Mouse (Mus musculus) midbrain, embryonic 15.5 days (tissue): ENCODE data around the gene Pemt. TPM values are rescaled to one million over a fixed set of nuclear protein-coding genes. Genes with fewer than 3 reads are reported as not detected.

Experiments used
- ATAC-seq: fragments of 200-750 bp; cut with Nextera tagmentation; replicated peaks from 2 replicates; pipeline ENCODE4 v1.8.0; 2017; ENCODE audit warnings: moderate TSS enrichment
- H3K27ac ChIP-seq: fragments of 300-500 bp; sonication (generic); 2 replicates; pipeline ENCODE4 v1.5.1; 2015; ENCODE audit warnings: mild to moderate bottlenecking, inconsistent platforms
- H3K27me3 ChIP-seq: fragments of 300-500 bp; sonication (generic); replicated peaks from 2 replicates; pipeline ENCODE4 v1.6.1; 2015; ENCODE audit warnings: inconsistent platforms
- H3K36me3 ChIP-seq: fragments of 300-500 bp; sonication (generic); replicated peaks from 2 replicates; pipeline ENCODE4 v1.6.1; 2015; ENCODE audit warnings: inconsistent platforms
- H3K4me1 ChIP-seq: fragments of 300-500 bp; sonication (generic); 2 replicates; pipeline ENCODE4 v1.6.1; 2015; ENCODE audit warnings: inconsistent platforms
- H3K4me2 ChIP-seq: fragments of 300-500 bp; sonication (generic); 2 replicates; pipeline ENCODE4 v1.6.1; 2015; ENCODE audit warnings: inconsistent platforms, mild to moderate bottlenecking, moderate library complexity
- H3K4me3 ChIP-seq: fragments of 300-500 bp; sonication (generic); 2 replicates; pipeline ENCODE4 v1.5.1; 2015; ENCODE audit warnings: mild to moderate bottlenecking, inconsistent platforms
- H3K9ac ChIP-seq: fragments of 300-500 bp; sonication (generic); 2 replicates; pipeline ENCODE4 v1.6.1; 2015; ENCODE audit warnings: mild to moderate bottlenecking, inconsistent platforms
- H3K9me3 ChIP-seq: fragments of 300-500 bp; sonication (generic); 2 replicates; pipeline ENCODE4 v1.6.1; 2016; ENCODE audit warnings: inconsistent platforms
- WGBS: fragments of 180-500 bp; shearing (Covaris S2); methylation state at CpG from one replicate; pipeline ENCODE4 v1.1.7; 2015; ENCODE audit warnings: mixed read lengths; 5-methylcytosine and 5-hydroxymethylcytosine counted together
- polyA plus RNA-seq: library from polyadenylated mRNA; unstranded; fragments of >200 nt; fragmentation: Nextera tagmentation; extraction: Ambion mirVana; gene quantifications from 2 replicates; pipeline ENCODE4 v1.2.1, GENCODE M21; 2015

Gene Pemt
- 8.1 and 8.4 TPM in 2 replicates for polyA plus RNA-seq

- Histone ChIP-seq H3K4me3 (peak within 1 kb of the TSS; percentile 57), H3K9ac (peak within 1 kb of the TSS; percentile 54), H3K27me3 (no peaks in the 10 kb centered on the region), H3K27ac (peak within 1 kb of the TSS; percentile 93), H3K36me3 (no peaks in the 10 kb centered on the region), H3K4me2 (peak within 1 kb of the TSS; percentile 62), H3K9me3 (no peaks in the 10 kb centered on the region), H3K4me1 (peaks cover 5% of the 10 kb centered on the region)
- WGBS = under 1% methylated on average over 44 of the region's 44 CpGs
- ATAC-seq = peak; percentile 99
Observed at GRCm38 (mm10) chr11:60046058-60046735, at the start of gene Pemt. TSS of gene Pemt (minus strand) at chr11:60046489.

- WGBS = 46% methylated on average over 9 of the region's 9 CpGs
- peaks cover 35% of the 10 kb centered on the region for H3K4me1 ChIP-seq
- H3K4me3 ChIP-seq = no peak overlapping the region
- H3K9ac ChIP-seq = no peak overlapping the region
- ATAC-seq = peak; percentile 19; the same call in 1 of the 2 replicates
- no peak overlapping the region for H3K4me2 ChIP-seq
- H3K27ac ChIP-seq = peak overlapping the region; percentile 75
- H3K36me3 ChIP-seq = no peaks in the 10 kb centered on the region
- no peaks in the 10 kb centered on the region for H3K9me3 ChIP-seq
- no peaks in the 10 kb centered on the region for H3K27me3 ChIP-seq
Observed at GRCm38 (mm10) chr11:60094909-60095810, 48.9 kb upstream of the Pemt start.

GRCm38 (mm10) chr11:60093984-60094587, 47.8 kb upstream of the Pemt start:
- 14% methylated on average over 7 of the region's 7 CpGs for WGBS
- Histone ChIP-seq H3K9ac (peak overlapping the region; percentile 25; the same call in 1 of the 2 replicates), H3K27ac (peak overlapping the region; percentile 75), H3K36me3 (no peaks in the 10 kb centered on the region), H3K4me2 (0 out of 2 replicates have a peak overlapping the region, but pooled peaks have one; percentile 2), H3K9me3 (no peaks in the 10 kb centered on the region), H3K4me1 (peaks cover 39% of the 10 kb centered on the region), H3K4me3 (no peak overlapping the region), H3K27me3 (no peaks in the 10 kb centered on the region)
- ATAC-seq = peak; percentile 71

- Histone ChIP-seq H3K9me3 (no peaks in the 10 kb centered on the region), H3K4me3 (no peak overlapping the region), H3K4me1 (peaks cover 42% of the 10 kb centered on the region), H3K9ac (no peak overlapping the region), H3K27me3 (no peaks in the 10 kb centered on the region), H3K36me3 (no peaks in the 10 kb centered on the region), H3K4me2 (no peak overlapping the region), H3K27ac (peak overlapping the region; percentile 75)
- ATAC-seq = no peak
Observed at GRCm38 (mm10) chr11:60093227-60093626, 46.9 kb upstream of the Pemt start.

- peaks cover 42% of the 10 kb centered on the region for H3K4me1 ChIP-seq
- 76% methylated on average over 7 of the region's 7 CpGs for WGBS
Observed at GRCm38 (mm10) chr11:60091422-60091761, 45.1 kb upstream of the Pemt start.

GRCm38 (mm10) chr11:60090696-60091421, 44.6 kb upstream of the Pemt start:
- no peaks in the 10 kb centered on the region for H3K36me3 ChIP-seq

More at GRCm38 (mm10) chr11:60091422-60091761, 45.1 kb upstream of the Pemt start:
- H3K4me2 ChIP-seq = no peak overlapping the region
- no peak overlapping the region for H3K27ac ChIP-seq
- H3K9me3 ChIP-seq = no peaks in the 10 kb centered on the region
- no peaks in the 10 kb centered on the region for H3K36me3 ChIP-seq
- H3K9ac ChIP-seq = no peak overlapping the region
- no peak for ATAC-seq
- H3K4me3 ChIP-seq = no peak overlapping the region
- H3K27me3 ChIP-seq = no peaks in the 10 kb centered on the region

GRCm38 (mm10) chr11:60088947-60089346, 42.7 kb upstream of the Pemt start:
- Histone ChIP-seq H3K4me3 (no peak overlapping the region), H3K9me3 (no peaks in the 10 kb centered on the region), H3K9ac (no peak overlapping the region), H3K27me3 (no peaks in the 10 kb centered on the region), H3K27ac (peak overlapping the region; percentile 55), H3K4me2 (no peak overlapping the region), H3K4me1 (peaks cover 22% of the 10 kb centered on the region), H3K36me3 (no peaks in the 10 kb centered on the region)
- peak; percentile 81 for ATAC-seq
- 31% methylated on average over 4 of the region's 4 CpGs for WGBS

More at GRCm38 (mm10) chr11:60090696-60091421, 44.6 kb upstream of the Pemt start:
- H3K4me1 ChIP-seq = peaks cover 40% of the 10 kb centered on the region
- H3K27me3 ChIP-seq = no peaks in the 10 kb centered on the region
- no peaks in the 10 kb centered on the region for H3K9me3 ChIP-seq
- no peak for ATAC-seq
- H3K4me3 ChIP-seq = no peak overlapping the region
- H3K27ac ChIP-seq = no peak overlapping the region
- 66% methylated on average over 5 of the region's 5 CpGs for WGBS
- no peak overlapping the region for H3K4me2 ChIP-seq
- no peak overlapping the region for H3K9ac ChIP-seq

GRCm38 (mm10) chr11:60086676-60087075, 40.4 kb upstream of the Pemt start:
- Histone ChIP-seq H3K4me1 (peaks cover 7% of the 10 kb centered on the region), H3K4me2 (no peak overlapping the region), H3K36me3 (no peaks in the 10 kb centered on the region), H3K4me3 (no peak overlapping the region), H3K27ac (no peak overlapping the region), H3K9ac (no peak overlapping the region), H3K27me3 (no peaks in the 10 kb centered on the region), H3K9me3 (no peaks in the 10 kb centered on the region)
- WGBS = 74% methylated on average over 1 of the region's 1 CpGs
- ATAC-seq = no peak

- no peak overlapping the region for H3K9ac ChIP-seq
- H3K27me3 ChIP-seq = no peaks in the 10 kb centered on the region
- no peak for ATAC-seq
- H3K4me1 ChIP-seq = peaks cover 7% of the 10 kb centered on the region
- H3K9me3 ChIP-seq = no peaks in the 10 kb centered on the region
- no peak overlapping the region for H3K4me2 ChIP-seq
- H3K27ac ChIP-seq = no peak overlapping the region
- H3K36me3 ChIP-seq = no peaks in the 10 kb centered on the region
- H3K4me3 ChIP-seq = no peak overlapping the region
- 32% methylated on average over 2 of the region's 2 CpGs for WGBS
Observed at GRCm38 (mm10) chr11:60084589-60084988, 38.3 kb upstream of the Pemt start.

GRCm38 (mm10) chr11:60076790-60077189, 30.5 kb upstream of the Pemt start:
- WGBS = 17% methylated on average over 4 of the region's 4 CpGs
- no peak for ATAC-seq
- H3K9ac ChIP-seq = no peak overlapping the region
- no peak overlapping the region for H3K4me2 ChIP-seq
- no peaks in the 10 kb centered on the region for H3K4me1 ChIP-seq
- no peak overlapping the region for H3K4me3 ChIP-seq
- H3K27ac ChIP-seq = no peak overlapping the region
- no peaks in the 10 kb centered on the region for H3K36me3 ChIP-seq
- no peaks in the 10 kb centered on the region for H3K27me3 ChIP-seq
- H3K9me3 ChIP-seq = no peaks in the 10 kb centered on the region

GRCm38 (mm10) chr11:60076183-60076582, 29.9 kb upstream of the Pemt start:
- WGBS = 73% methylated on average over 3 of the region's 3 CpGs
- no peak overlapping the region for H3K9ac ChIP-seq

More at GRCm38 (mm10) chr11:60076183-60076582, 29.9 kb upstream of the Pemt start:
- Histone ChIP-seq H3K36me3 (no peaks in the 10 kb centered on the region), H3K27ac (no peak overlapping the region), H3K4me3 (no peak overlapping the region), H3K4me1 (no peaks in the 10 kb centered on the region), H3K4me2 (no peak overlapping the region), H3K27me3 (no peaks in the 10 kb centered on the region), H3K9me3 (no peaks in the 10 kb centered on the region)
- no peak for ATAC-seq
